Mouse (Mus musculus) kidney, adult 18-20 months (tissue): Measurements from ENCODE around the gene Alyref.
"Not testable (repeated sequence)": the region's sequence is repeated elsewhere in the genome, so short reads cannot be mapped to it uniquely, and the experiment has no call there.

Experiments used
- DNase-seq: peaks from one replicate; pipeline ENCODE4 v3.0.0; 2021

Gene Alyref

GRCm38 (mm10) chr11:120572752-120573584, 25.2 kb downstream of the Alyref start, which contains the start of gene P4hb:
P4hb (minus strand) TSS chr11:120573253.
- DNase-seq = peak; percentile 100

- no peak for DNase-seq
These were observed 25.8 kb downstream of the Alyref start for GRCm38 (mm10) chr11:120572417-120572751.

DNA sequence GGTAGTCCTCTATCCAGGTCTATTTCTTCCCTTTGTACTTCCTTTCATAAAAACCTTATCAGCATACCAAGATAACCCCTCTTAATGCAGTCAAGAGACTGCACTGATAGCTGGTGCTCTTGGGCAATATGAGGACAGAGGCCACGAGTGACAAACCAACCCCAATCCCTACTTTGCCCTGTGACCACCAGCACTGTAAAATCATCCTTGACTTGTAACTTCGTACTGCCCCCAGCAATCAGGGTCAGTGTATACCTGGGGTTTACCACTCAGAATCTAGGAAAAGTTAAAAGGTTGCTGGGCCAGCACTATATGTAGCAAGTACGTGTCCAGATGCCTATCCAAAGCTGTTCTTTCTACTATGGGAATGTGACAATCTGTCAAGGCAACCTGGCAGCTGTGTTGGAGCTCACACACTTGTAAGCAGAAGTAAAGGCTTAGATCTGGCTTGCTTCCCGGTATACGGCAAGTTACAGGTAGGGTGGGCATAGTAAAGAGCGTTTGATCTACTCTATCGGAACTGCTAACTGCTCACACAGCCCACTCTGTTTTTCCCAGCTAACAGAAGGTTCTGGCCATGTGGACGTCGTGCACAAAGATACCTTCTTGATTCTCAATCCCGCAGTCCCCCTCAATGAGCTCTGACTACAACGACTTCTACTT, 26.3 kb downstream of the Alyref start:
- DNase-seq = no peak

DNA sequence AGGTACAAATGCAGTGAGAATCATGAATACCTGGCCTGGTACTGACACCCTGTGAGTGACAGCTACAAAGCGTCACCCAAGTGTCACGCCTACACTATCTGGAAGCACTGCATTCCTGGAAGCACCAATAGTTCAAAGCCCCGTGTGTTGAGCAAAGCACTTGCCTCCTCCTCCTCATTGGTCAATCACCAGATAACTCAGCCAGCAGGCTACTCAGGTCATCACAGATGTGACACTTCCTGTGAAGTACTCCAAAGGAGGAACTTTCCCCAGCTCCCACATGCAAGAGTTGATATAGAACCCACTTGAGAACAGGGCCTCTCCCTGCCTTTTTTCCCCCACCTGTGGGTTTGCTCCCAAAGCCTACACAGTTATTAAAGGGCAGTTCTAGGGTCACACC, 27.0 kb downstream of the Alyref start:
- no peak for DNase-seq

DNA sequence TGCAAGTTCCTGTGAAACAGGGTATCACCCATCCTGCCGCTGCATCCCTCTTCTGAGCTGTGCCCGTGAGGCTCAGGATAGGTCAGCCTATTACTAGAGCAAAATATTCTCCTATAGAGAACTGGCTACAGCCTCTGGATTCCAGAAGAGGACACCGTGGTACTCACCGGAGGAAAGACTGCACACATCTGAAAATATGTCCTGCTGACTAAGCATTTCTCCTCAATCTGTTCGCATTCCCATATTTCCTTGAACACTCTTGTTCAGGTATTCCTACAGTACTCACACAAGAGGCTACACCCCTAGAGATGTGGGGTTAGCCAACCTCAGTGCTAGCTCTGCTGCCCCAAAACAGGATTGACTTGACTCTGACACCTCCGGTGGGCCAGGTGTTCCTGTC, 29.8 kb downstream of the Alyref start:
- DNase-seq = no peak

GRCm38 (mm10) chr11:120565114-120565513, 33.1 kb downstream of the Alyref start:
- no peak for DNase-seq

DNA sequence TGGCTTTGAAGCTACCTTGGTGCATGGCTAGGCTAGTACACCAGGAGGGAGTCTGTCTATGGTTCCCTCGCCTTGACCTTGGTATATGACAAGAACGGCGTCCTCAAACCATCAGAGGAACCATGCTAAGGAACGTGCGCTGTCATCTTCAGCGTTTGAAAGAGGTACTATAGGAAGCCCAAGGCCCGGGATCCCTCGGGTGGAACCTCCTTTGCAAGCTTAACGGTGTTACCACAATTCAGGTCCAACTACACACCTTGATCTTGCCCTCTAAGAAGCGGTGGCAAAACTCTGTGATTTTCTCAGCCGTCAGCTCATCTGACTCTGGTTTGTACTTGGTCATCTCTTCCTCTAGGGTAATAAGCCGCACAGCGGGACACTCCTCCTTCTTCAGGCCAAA, 35.2 kb downstream of the Alyref start:
- DNase-seq = no peak

GRCm38 (mm10) chr11:120560952-120561728, 37.0 kb downstream of the Alyref start:
- no peak for DNase-seq

DNA sequence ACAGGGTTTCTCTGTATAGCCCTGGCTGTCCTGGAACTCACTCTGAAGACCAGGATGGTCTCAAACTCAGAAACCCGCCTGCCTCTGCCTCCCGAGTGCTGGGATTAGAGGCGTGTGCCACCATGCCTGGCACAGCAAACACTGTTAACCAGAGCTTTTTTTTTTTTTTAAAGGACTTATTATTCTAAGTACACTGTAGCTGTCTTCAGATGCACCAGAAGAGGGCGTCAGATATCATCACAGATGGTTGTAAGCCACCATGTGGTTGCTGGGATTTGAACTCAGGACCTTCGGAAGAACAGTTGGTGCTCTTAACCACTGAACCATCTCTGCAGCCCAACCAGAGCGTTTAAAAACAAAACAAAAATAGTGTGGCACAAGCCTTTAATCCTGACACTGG, 39.3 kb downstream of the Alyref start:
- not testable (repeated sequence) for DNase-seq

- DNase-seq = no peak
These were observed 42.9 kb downstream of the Alyref start for GRCm38 (mm10) chr11:120555260-120555659.

DNA sequence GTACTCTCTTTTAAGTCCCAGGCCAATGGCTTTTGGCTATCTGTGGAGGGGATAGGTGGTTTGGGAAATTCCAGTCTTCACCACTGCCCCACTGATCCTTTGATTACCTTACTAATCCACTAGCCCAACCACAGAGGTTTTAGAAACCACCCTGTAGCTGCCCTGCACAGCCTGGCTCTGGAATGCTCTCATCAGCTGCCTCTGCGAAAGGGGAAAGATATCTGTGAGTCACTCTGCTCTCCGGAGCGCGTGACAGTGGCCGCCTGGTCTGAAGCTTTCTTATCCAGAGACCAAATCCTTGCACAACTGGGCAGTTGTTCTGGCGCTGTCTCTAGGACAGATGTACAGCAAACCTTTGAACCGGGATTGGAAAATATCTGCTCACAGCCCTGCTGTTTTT, 43.3 kb downstream of the Alyref start:
- no peak for DNase-seq

DNA sequence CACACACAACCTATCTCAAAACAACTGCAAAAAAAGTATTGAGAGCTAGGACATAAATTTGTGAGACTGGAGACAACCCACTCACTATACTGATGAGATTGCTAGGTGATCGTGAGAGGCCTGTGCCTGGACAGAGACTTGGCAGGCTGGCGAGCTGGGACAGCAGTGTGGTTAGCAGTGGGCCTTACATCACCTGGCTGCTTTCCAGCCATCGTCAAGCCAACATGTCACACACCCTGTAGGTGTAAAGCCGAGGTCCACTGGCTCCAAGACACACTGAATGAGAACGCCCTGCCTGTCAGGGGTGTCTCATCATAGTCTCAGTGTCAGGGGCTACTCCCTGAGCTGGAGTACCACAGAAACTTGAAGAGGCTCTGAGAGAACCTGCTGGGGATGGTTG, 45.4 kb downstream of the Alyref start:
- no peak for DNase-seq

DNA sequence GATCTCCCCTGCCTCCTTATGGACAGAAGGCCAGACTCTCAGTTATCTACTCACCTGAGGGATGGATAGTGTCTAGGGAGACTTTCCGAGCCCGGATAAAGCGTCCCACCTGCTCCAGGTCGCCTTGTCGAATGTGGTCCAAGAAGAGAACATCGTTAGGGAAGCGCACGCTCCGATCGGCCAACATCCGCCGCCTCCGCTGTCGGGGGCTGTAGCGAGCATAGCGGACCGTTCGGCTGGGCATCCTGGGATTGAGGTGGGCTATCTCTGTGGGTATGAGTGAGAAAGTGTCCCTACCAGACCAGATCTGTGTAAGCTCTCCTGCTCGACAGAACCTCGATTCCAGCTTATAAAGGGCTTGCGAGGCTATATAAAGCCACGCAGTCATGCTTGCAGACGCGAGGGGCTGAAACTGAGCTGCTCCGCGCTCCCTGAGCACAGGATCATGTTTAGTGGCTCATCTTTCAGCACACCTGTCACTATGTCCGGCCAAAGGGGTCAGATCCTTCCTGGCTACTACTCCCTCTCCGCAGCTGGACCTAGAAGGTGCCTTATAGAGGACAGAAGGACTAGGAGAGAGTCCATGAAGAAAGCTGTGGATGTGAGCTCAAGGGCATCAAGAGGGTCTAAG, 47.2 kb downstream of the Alyref start, which contains the start of gene Ppp1r27:
Gene Ppp1r27 (minus strand): TSS at position 323 of the 631 bp plus-strand sequence.
- no peak for DNase-seq

DNA sequence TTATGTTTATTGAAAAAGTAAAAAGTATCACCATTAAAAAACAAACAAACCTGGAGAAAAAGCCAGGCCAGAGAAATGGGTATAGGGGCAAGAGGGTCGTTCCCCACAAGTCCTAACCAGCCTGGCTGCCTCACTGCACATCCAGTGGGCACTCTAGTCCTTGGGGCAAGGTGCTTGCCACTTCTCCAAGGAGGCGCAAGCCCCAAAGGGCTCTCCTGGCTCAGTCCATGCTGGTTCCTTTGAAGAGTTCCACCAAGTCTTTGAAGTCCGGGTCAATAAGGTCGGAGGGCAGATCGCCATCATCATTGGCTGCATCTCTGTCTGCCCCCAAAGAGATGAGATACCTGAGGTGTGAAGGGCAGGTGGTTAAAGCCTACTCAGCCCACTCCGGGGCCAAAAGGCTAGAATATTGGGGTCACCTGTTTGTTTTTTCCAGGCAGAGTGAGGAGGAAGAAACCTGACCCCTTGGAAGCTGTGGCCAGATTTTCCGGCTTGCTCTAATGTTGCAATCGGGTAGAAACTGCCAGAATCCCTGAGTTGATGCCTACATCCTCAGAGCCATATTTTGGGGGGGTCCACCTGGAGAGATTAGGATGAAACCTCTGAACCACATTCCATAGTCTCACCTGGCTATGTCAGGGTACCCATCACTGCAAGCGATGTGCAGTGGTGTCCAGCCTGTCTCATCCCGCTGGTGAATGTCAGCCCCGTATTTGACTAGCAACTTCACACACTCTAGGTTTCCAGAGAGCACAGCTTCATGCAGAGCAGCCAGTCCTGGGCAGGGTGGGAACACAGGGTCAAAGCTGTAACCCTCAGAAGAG, 48.0 kb downstream of the Alyref start:
- no peak for DNase-seq

DNA sequence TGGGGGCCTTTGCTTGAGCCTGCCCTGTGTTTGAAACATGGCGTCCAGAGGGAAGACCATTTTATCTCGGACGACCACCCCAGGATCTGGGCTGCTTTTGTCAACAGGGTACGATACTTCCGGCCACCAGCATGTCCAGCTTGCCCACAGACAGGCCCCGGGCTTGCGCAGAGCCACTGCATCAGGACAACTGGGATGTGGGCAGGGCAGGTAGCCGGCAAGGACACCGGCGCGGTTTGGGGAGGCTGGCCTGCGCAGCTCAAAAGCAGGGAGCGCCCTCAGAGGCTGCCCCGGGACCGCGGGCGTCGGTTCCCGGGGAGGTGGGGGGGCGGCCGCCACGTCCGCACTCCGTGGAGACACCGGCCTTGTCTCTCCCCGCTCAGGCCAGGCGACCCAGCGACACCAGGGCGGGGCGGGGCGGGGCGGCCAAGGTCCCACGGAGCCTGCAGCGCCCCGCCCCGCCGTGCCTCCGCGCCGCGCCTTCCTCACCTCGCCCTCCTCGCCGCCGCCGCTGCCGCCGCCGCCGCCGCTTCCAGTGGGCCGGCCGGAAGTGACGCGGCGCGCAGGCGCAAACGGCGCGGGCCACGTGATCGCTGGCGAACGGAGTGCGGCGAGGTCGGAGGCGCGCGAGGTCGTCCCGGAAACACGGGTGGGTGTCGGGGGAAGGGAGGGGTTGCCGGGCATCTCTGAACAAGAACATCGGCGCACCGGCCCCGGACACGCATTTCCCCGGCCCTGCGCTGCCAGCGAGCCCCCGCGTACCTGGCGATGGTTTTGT, 48.8 kb downstream of the Alyref start, which contains the start of gene Mcrip1:
Gene Mcrip1 (minus strand): TSS at position 560 of the 778 bp plus-strand sequence.
- DNase-seq = peak; percentile 96

GRCm38 (mm10) chr11:120548786-120549167, 49.4 kb downstream of the Alyref start:
- no peak for DNase-seq

DNA sequence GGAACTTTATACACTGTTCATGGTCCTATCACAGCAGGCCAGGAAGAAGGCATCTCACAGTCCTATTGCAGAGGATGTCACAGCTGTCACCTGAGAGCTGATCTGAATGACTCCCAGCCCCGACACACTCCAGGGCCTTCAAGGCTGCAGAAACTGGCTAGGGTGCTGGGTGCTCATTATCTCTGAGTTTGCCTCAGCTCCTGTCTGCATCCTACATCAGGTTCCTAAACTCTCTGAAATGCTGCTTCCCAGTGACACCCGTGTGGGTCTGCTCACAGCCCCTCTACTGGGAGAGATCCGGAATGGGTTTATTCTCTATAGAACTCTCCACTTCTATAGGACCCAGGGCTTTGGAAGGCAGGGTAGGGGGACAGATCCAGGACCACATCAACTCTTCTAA, 50.0 kb downstream of the Alyref start:
- no peak for DNase-seq

DNA sequence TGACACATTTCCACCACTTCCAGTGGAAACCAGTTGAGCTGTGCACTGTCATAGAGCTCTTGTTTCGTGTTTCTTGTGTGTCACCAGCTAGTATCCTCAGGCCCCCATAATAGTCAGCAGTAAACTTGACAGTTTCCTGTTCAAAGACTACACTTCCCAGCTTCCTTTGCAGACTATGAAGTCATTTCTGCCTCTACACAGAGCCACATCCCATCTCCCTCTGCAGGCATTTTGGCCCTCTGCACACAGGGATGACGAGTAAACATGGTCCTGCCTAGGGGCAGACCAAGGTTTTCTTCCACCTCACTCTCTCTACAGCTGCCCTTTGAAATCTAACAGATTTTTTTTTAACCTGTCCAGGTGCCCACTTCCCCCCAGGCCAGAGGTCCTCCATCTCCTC, 50.7 kb downstream of the Alyref start:
- no peak for DNase-seq

DNA sequence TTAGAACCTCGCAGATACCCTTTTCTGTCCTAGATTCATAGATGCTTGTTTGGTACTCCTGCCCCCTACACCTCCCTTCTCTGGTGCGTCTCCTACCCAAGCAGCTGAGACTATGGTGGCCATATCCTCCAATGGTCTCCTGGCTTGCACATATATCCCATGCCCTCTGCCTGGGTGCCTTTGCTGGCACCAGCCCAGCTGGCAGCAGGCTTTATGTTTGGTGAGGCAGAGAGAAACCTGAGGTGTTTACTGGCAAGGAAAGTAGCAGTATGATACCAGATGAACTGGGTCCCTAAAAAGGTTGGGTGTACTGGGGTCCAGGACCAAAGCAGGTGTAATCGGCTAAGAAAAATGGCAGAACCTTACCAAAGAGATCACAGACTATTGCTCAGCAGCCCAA, 52.2 kb downstream of the Alyref start:
- peak; percentile 49 for DNase-seq

DNA sequence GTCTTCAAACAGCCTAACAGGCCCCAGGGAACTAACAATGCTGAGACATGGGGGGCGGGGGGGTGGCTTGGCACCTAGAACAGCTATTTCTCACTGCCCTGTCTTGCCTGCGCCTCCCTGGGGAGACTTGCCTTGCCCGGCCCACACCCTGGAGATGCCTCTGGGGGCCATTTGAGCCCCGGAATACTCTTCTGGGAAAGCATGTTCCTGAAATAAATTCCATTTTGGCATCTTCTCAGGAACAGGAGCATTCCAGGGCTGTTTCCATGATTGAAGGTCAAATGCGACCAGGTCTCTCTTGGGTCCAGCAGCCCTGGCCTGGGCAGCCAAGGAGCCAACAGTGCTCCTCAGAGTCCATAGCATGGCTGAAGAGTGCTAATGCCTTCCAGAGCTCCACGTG, 55.8 kb downstream of the Alyref start:
- peak; percentile 26 for DNase-seq
